Mouse (Mus musculus) ES-Bruce4 (cell line): Measurements from ENCODE around the gene Gramd1b. TPM values are rescaled to one million over a fixed set of nuclear protein-coding genes. Genes with fewer than 3 reads are reported as not detected.

ENCODE experiments used
- H3K27ac ChIP-seq: 2 replicates; pipeline ENCODE4 v1.5.1; 2012; ENCODE audit warnings: low read length, inconsistent platforms; ENCODE audit not compliant: insufficient read depth
- H3K27me3 ChIP-seq: 2 replicates; pipeline ENCODE4 v1.6.1; 2012; ENCODE audit warnings: mild to moderate bottlenecking, low read length, inconsistent platforms; ENCODE audit not compliant: control insufficient read depth, poor library complexity, insufficient read depth, severe bottlenecking
- H3K36me3 ChIP-seq: 2 replicates; pipeline ENCODE4 v1.6.1; 2012; ENCODE audit warnings: inconsistent platforms, mild to moderate bottlenecking, low read length, moderate library complexity; ENCODE audit not compliant: control insufficient read depth, poor library complexity, insufficient read depth, severe bottlenecking
- H3K4me1 ChIP-seq: one replicate; pipeline ENCODE4 v1.8.1; 2011; ENCODE audit warnings: low read length; ENCODE audit not compliant: control insufficient read depth, insufficient read depth
- H3K4me3 ChIP-seq: 2 replicates; pipeline ENCODE4 v1.5.1; 2011; ENCODE audit warnings: low read depth, mild to moderate bottlenecking, low read length
- H3K9ac ChIP-seq: 2 replicates; pipeline ENCODE4 v1.6.1; 2012; ENCODE audit warnings: low read depth, mild to moderate bottlenecking, inconsistent platforms; ENCODE audit not compliant: poor library complexity, severe bottlenecking
- H3K9me3 ChIP-seq: replicated peaks from 2 replicates; pipeline ENCODE4 v1.6.1; 2012; ENCODE audit warnings: mild to moderate bottlenecking, low read length, inconsistent platforms; ENCODE audit not compliant: control insufficient read depth, poor library complexity, insufficient read depth, severe bottlenecking
- CTCF ChIP-seq: IDR thresholded peaks from one replicate; pipeline ENCODE4 v1.8.1; 2011; ENCODE audit warnings: low read depth, low read length
- EP300 ChIP-seq: IDR thresholded peaks from 2 replicates; pipeline ENCODE4 v1.6.1; 2011; ENCODE audit warnings: low read depth, low read length; ENCODE audit not compliant: insufficient read depth
- POLR2A ChIP-seq: IDR thresholded peaks from one replicate; pipeline ENCODE4 v1.8.1; 2011; ENCODE audit warnings: low read length; ENCODE audit not compliant: insufficient read depth
- polyA plus RNA-seq: library from polyadenylated mRNA; stranded (reverse); fragments of >200 nt; gene quantifications from 2 replicates; pipeline ENCODE4 v1.2.4, GENCODE M21; 2011; ENCODE audit warnings: low read depth; ENCODE audit not compliant: missing spikeins, insufficient read depth, insufficient read length

Gene Gramd1b
- polyA plus RNA-seq, 1 experiment: 14.2 TPM

GRCm38 (mm10) chr9:40450776-40451175, 80.4 kb downstream of the Gramd1b start:
- Histone ChIP-seq H3K9me3 (no peaks in the 10 kb centered on the region), H3K27ac (no peak overlapping the region), H3K4me3 (no peak overlapping the region), H3K36me3 (no peaks in the 10 kb centered on the region), H3K4me1 (no peaks in the 10 kb centered on the region), H3K27me3 (no peaks in the 10 kb centered on the region), H3K9ac (no peak overlapping the region)
- TF ChIP-seq EP300 (no peak), CTCF (no peak), POLR2A (no peak)

GRCm38 (mm10) chr9:40450417-40450714, 80.8 kb downstream of the Gramd1b start:
- no peak for TF ChIP-seq EP300
- TF ChIP-seq POLR2A: no peak
- no peaks in the 10 kb centered on the region for H3K9me3 ChIP-seq
- H3K4me3 ChIP-seq: no peak overlapping the region
- H3K4me1 ChIP-seq: no peaks in the 10 kb centered on the region
- no peaks in the 10 kb centered on the region for H3K27me3 ChIP-seq
- no peak overlapping the region for H3K27ac ChIP-seq
- no peaks in the 10 kb centered on the region for H3K36me3 ChIP-seq
- H3K9ac ChIP-seq: no peak overlapping the region

- H3K4me1 ChIP-seq: no peaks in the 10 kb centered on the region
- H3K9ac ChIP-seq: no peak overlapping the region
- H3K27ac ChIP-seq: no peak overlapping the region
- H3K36me3 ChIP-seq: no peaks in the 10 kb centered on the region
- H3K9me3 ChIP-seq: no peaks in the 10 kb centered on the region
- H3K27me3 ChIP-seq: no peaks in the 10 kb centered on the region
- TF ChIP-seq EP300 (no peak), POLR2A (no peak), CTCF (no peak)
- no peak overlapping the region for H3K4me3 ChIP-seq
Observed at GRCm38 (mm10) chr9:40449610-40450416, 81.4 kb downstream of the Gramd1b start.

GRCm38 (mm10) chr9:40448646-40449243, 82.4 kb downstream of the Gramd1b start:
- Histone ChIP-seq H3K9ac (no peak overlapping the region), H3K9me3 (no peaks in the 10 kb centered on the region), H3K4me1 (no peaks in the 10 kb centered on the region), H3K27me3 (no peaks in the 10 kb centered on the region), H3K36me3 (no peaks in the 10 kb centered on the region), H3K27ac (no peak overlapping the region), H3K4me3 (no peak overlapping the region)
- TF ChIP-seq EP300 (no peak), POLR2A (no peak), CTCF (no peak)

- no peaks in the 10 kb centered on the region for H3K4me1 ChIP-seq
- H3K4me3 ChIP-seq: no peak overlapping the region
- no peak overlapping the region for H3K9ac ChIP-seq
- H3K9me3 ChIP-seq: no peaks in the 10 kb centered on the region
- H3K36me3 ChIP-seq: no peaks in the 10 kb centered on the region
- no peaks in the 10 kb centered on the region; the same call in 1 of the 2 replicates for H3K27me3 ChIP-seq
- no peak overlapping the region for H3K27ac ChIP-seq
- TF ChIP-seq POLR2A (no peak), CTCF (no peak), EP300 (no peak)
Observed at GRCm38 (mm10) chr9:40447265-40447664, 83.9 kb downstream of the Gramd1b start.

GRCm38 (mm10) chr9:40444961-40445360, 86.2 kb downstream of the Gramd1b start:
- Histone ChIP-seq H3K36me3 (no peaks in the 10 kb centered on the region), H3K27me3 (no peaks in the 10 kb centered on the region; the same call in 1 of the 2 replicates), H3K27ac (no peak overlapping the region), H3K4me1 (no peaks in the 10 kb centered on the region), H3K4me3 (no peak overlapping the region), H3K9me3 (no peaks in the 10 kb centered on the region), H3K9ac (no peak overlapping the region)
- TF ChIP-seq POLR2A (no peak), CTCF (no peak), EP300 (no peak)
